Mouse (Mus musculus): ENCODE data around the gene Brd4. TPM values are rescaled to one million over a fixed set of nuclear protein-coding genes. Genes with fewer than 3 reads are reported as not detected.

Brd4 gene
- polyA plus RNA-seq, 1 experiment from 2014 or later = 103 TPM

GRCm38 (mm10) chr17:32269151-32269550 is 15.4 kb downstream of the Brd4 start:
- 94% methylated on average over 7 of the region's 7 CpGs for WGBS
- no peaks in the 10 kb centered on the region for H3K9me3 ChIP-seq

GRCm38 (mm10) chr17:32268540-32268960 is 16.0 kb downstream of the Brd4 start:
- Histone ChIP-seq H3K4me2 (no peak overlapping the region), H3K36me3 (replicated peaks) (no peaks in the 10 kb centered on the region)
- 97% methylated on average over 3 of the region's 3 CpGs for WGBS

More at GRCm38 (mm10) chr17:32269151-32269550, 15.4 kb downstream of the Brd4 start:
- H3K27me3 ChIP-seq = no peaks in the 10 kb centered on the region
- no peaks in the 10 kb centered on the region for H3K36me3 ChIP-seq (replicated peaks)
- no peak overlapping the region for H3K4me2 ChIP-seq
- no peak overlapping the region for H3K9ac ChIP-seq
- no peak overlapping the region for H3K4me3 ChIP-seq (replicated peaks)
- H3K27ac ChIP-seq = no peak overlapping the region
- H3K4me1 ChIP-seq = no peaks in the 10 kb centered on the region
- ATAC-seq (ENCODE audit: low FRiP score) = no peak

GRCm38 (mm10) chr17:32268096-32268495 is 16.4 kb downstream of the Brd4 start:
- H3K9me3 ChIP-seq = no peaks in the 10 kb centered on the region
- no peaks in the 10 kb centered on the region for H3K27me3 ChIP-seq
- H3K4me3 ChIP-seq (replicated peaks) = no peak overlapping the region
- H3K36me3 ChIP-seq (replicated peaks) = no peaks in the 10 kb centered on the region
- no peaks in the 10 kb centered on the region for H3K4me1 ChIP-seq
- no peak overlapping the region for H3K4me2 ChIP-seq
- WGBS = 47% methylated on average over 2 of the region's 2 CpGs
- no peak overlapping the region for H3K27ac ChIP-seq
- H3K9ac ChIP-seq = no peak overlapping the region
- no peak for ATAC-seq (ENCODE audit: low FRiP score)

More at GRCm38 (mm10) chr17:32268540-32268960, 16.0 kb downstream of the Brd4 start:
- Histone ChIP-seq H3K9ac (no peak overlapping the region), H3K9me3 (no peaks in the 10 kb centered on the region), H3K4me1 (no peaks in the 10 kb centered on the region), H3K27me3 (no peaks in the 10 kb centered on the region), H3K4me3 (replicated peaks) (no peak overlapping the region), H3K27ac (no peak overlapping the region)
- ATAC-seq (ENCODE audit: low FRiP score) = no peak

GRCm38 (mm10) chr17:32267617-32268016 is 16.9 kb downstream of the Brd4 start:
- Histone ChIP-seq H3K4me1 (no peaks in the 10 kb centered on the region), H3K27me3 (no peaks in the 10 kb centered on the region), H3K9ac (no peak overlapping the region), H3K36me3 (replicated peaks) (no peaks in the 10 kb centered on the region), H3K4me2 (no peak overlapping the region), H3K4me3 (replicated peaks) (no peak overlapping the region), H3K27ac (no peak overlapping the region), H3K9me3 (no peaks in the 10 kb centered on the region)
- no peak for ATAC-seq (ENCODE audit: low FRiP score)
- 97% methylated on average over 1 of the region's 1 CpGs for WGBS

GRCm38 (mm10) chr17:32263672-32264071 is 20.9 kb downstream of the Brd4 start:
- no peak for ATAC-seq (ENCODE audit: low FRiP score)
- Histone ChIP-seq H3K27ac (no peak overlapping the region), H3K9ac (no peak overlapping the region), H3K4me3 (replicated peaks) (no peak overlapping the region), H3K36me3 (replicated peaks) (no peaks in the 10 kb centered on the region), H3K4me1 (peaks cover 1% of the 10 kb centered on the region; the same call in 1 of the 2 replicates), H3K4me2 (no peak overlapping the region), H3K27me3 (no peaks in the 10 kb centered on the region), H3K9me3 (no peaks in the 10 kb centered on the region)
- WGBS = 95% methylated on average over 2 of the region's 2 CpGs

- no peak for ATAC-seq (ENCODE audit: low FRiP score)
- Histone ChIP-seq H3K4me1 (peaks cover 8% of the 10 kb centered on the region; the same call in 1 of the 2 replicates), H3K4me2 (no peak overlapping the region), H3K27me3 (no peaks in the 10 kb centered on the region), H3K4me3 (replicated peaks) (no peak overlapping the region), H3K9ac (no peak overlapping the region), H3K36me3 (replicated peaks) (no peaks in the 10 kb centered on the region), H3K9me3 (no peaks in the 10 kb centered on the region), H3K27ac (no peak overlapping the region)
- 95% methylated on average over 8 of the region's 8 CpGs for WGBS
These were observed 21.5 kb downstream of the Brd4 start for GRCm38 (mm10) chr17:32262831-32263559.

GRCm38 (mm10) chr17:32258869-32259268 is 25.7 kb downstream of the Brd4 start:
- no peak overlapping the region for H3K27ac ChIP-seq
- no peaks in the 10 kb centered on the region for H3K9me3 ChIP-seq
- no peaks in the 10 kb centered on the region for H3K36me3 ChIP-seq (replicated peaks)
- no peak overlapping the region for H3K4me3 ChIP-seq (replicated peaks)
- H3K27me3 ChIP-seq = no peaks in the 10 kb centered on the region
- H3K4me2 ChIP-seq = no peak overlapping the region
- peaks cover 11% of the 10 kb centered on the region; the same call in 1 of the 2 replicates for H3K4me1 ChIP-seq
- ATAC-seq (ENCODE audit: low FRiP score) = no peak
- 97% methylated on average over 2 of the region's 2 CpGs for WGBS
- no peak overlapping the region for H3K9ac ChIP-seq

- no peaks in the 10 kb centered on the region for H3K27me3 ChIP-seq
- WGBS = 61% methylated on average over 6 of the region's 6 CpGs
- no peak overlapping the region for H3K4me2 ChIP-seq
- peaks cover 11% of the 10 kb centered on the region; the same call in 1 of the 2 replicates for H3K4me1 ChIP-seq
- 0 out of 2 replicates have a peak, but pooled peaks cover 1% of the 10 kb centered on the region for H3K36me3 ChIP-seq (replicated peaks)
- H3K9me3 ChIP-seq = no peaks in the 10 kb centered on the region
- no peak for ATAC-seq (ENCODE audit: low FRiP score)
- no peak overlapping the region for H3K4me3 ChIP-seq (replicated peaks)
- H3K27ac ChIP-seq = no peak overlapping the region
- no peak overlapping the region for H3K9ac ChIP-seq
These were observed 26.6 kb downstream of the Brd4 start for GRCm38 (mm10) chr17:32257944-32258343.

- no peak for ATAC-seq (ENCODE audit: low FRiP score)
- peaks cover 11% of the 10 kb centered on the region; the same call in 1 of the 2 replicates for H3K4me1 ChIP-seq
- 96% methylated on average over 2 of the region's 2 CpGs for WGBS
- no peak overlapping the region for H3K9ac ChIP-seq
- H3K36me3 ChIP-seq (replicated peaks) = peaks cover 4% of the 10 kb centered on the region; the same call in 1 of the 2 replicates
- no peak overlapping the region for H3K4me3 ChIP-seq (replicated peaks)
- no peaks in the 10 kb centered on the region for H3K27me3 ChIP-seq
- no peaks in the 10 kb centered on the region for H3K9me3 ChIP-seq
- no peak overlapping the region for H3K27ac ChIP-seq
- H3K4me2 ChIP-seq = no peak overlapping the region
These were observed 27.1 kb downstream of the Brd4 start for GRCm38 (mm10) chr17:32257452-32257851.

- Histone ChIP-seq H3K27me3 (no peaks in the 10 kb centered on the region), H3K27ac (no peak overlapping the region)
- 92% methylated on average over 2 of the region's 2 CpGs for WGBS
These were observed 27.6 kb downstream of the Brd4 start for GRCm38 (mm10) chr17:32256896-32257295.

GRCm38 (mm10) chr17:32253261-32253660 is 31.3 kb downstream of the Brd4 start:
- no peaks in the 10 kb centered on the region for H3K27me3 ChIP-seq
- no peak overlapping the region for H3K4me2 ChIP-seq
- 97% methylated on average over 2 of the region's 2 CpGs for WGBS
- H3K4me1 ChIP-seq = peaks cover 6% of the 10 kb centered on the region; the same call in 1 of the 2 replicates
- peaks cover 5% of the 10 kb centered on the region; the same call in 1 of the 2 replicates for H3K36me3 ChIP-seq (replicated peaks)
- no peak overlapping the region for H3K27ac ChIP-seq
- no peak overlapping the region for H3K9ac ChIP-seq
- no peak overlapping the region for H3K4me3 ChIP-seq (replicated peaks)
- ATAC-seq (ENCODE audit: low FRiP score) = no peak
- H3K9me3 ChIP-seq = no peaks in the 10 kb centered on the region

More at GRCm38 (mm10) chr17:32256896-32257295, 27.6 kb downstream of the Brd4 start:
- Histone ChIP-seq H3K9me3 (no peaks in the 10 kb centered on the region), H3K4me2 (no peak overlapping the region), H3K36me3 (replicated peaks) (peaks cover 5% of the 10 kb centered on the region; the same call in 1 of the 2 replicates), H3K4me3 (replicated peaks) (no peak overlapping the region), H3K9ac (no peak overlapping the region), H3K4me1 (peaks cover 11% of the 10 kb centered on the region; the same call in 1 of the 2 replicates)
- no peak for ATAC-seq (ENCODE audit: low FRiP score)

- H3K36me3 ChIP-seq (replicated peaks) = peaks cover 5% of the 10 kb centered on the region; the same call in 1 of the 2 replicates
- 91% methylated on average over 2 of the region's 2 CpGs for WGBS
These were observed 32.6 kb downstream of the Brd4 start for GRCm38 (mm10) chr17:32251827-32252470.

More at GRCm38 (mm10) chr17:32251827-32252470, 32.6 kb downstream of the Brd4 start:
- ATAC-seq (ENCODE audit: low FRiP score) = no peak
- H3K9ac ChIP-seq = no peak overlapping the region
- no peaks in the 10 kb centered on the region for H3K27me3 ChIP-seq
- no peak overlapping the region for H3K27ac ChIP-seq
- no peak overlapping the region for H3K4me3 ChIP-seq (replicated peaks)
- no peaks in the 10 kb centered on the region for H3K4me1 ChIP-seq
- H3K9me3 ChIP-seq = no peaks in the 10 kb centered on the region
- H3K4me2 ChIP-seq = no peak overlapping the region

All from forebrain, embryonic 12.5 days (tissue).